Mouse (Mus musculus): ENCODE measurements around the gene Alpk3. TPM values are rescaled to one million over a fixed set of nuclear protein-coding genes. Genes with fewer than 3 reads are reported as not detected.

Gene Alpk3
- total RNA-seq, 1 experiment = 3.3 TPM

DNA sequence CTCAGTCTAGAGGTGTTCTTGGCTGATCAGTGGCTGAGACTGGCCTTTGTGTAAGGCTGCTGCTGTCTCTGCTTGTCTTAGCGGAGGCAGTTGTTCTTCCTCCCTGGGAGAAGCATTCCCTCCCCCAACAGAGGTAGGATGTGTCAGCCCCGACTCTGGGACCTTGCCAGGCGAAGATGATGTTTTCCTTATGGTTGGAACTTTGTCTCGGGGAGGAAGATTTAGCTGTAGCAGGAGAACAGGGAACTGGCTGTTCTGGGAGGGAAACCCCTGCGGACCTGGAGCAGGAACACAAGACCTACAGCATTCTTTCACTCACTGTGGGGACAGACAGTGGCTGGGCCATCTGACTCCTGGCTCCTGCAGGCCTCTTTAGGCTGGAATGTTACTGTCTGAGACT lies 15.1 kb downstream of the Alpk3 start:
- Histone ChIP-seq H3K36me3 (ENCODE audit: control insufficient read depth, insufficient read depth, low read length, poor library complexity, severe bottlenecking) (no peaks in the 10 kb centered on the region), H3K9ac (ENCODE audit: insufficient read depth, low read depth, low read length, poor library complexity, severe bottlenecking) (no peak overlapping the region), H3K4me1 (ENCODE audit: control insufficient read depth in 2 of 2, insufficient read depth in 2 of 2, low read length in 2 of 2, poor library complexity in 1 of 2) (peaks cover 0 to 12% of the 10 kb centered on the region in 2 experiments; a peak in 1 of 4 replicates), H3K27ac (ENCODE audit: insufficient read depth, low read depth, low read length, poor library complexity, severe bottlenecking) (no peak overlapping the region), H3K9me3 (ENCODE audit: control insufficient read depth, insufficient read depth, low read depth, low read length) (no peaks in the 10 kb centered on the region), H3K4me3 (ENCODE audit: insufficient read depth in 1 of 2, low read depth in 1 of 2, low read length in 2 of 2, poor library complexity in 1 of 2, severe bottlenecking in 1 of 2) (no peak overlapping the region)
- in situ Hi-C loops (cut with MboI; ENCODE audit: low sequenced_read_pairs in 2 of 2, unreplicated experiment in 2 of 2) = no loop called here
- TF ChIP-seq MAFK (IDR thresholded peaks at IDR 0.05; ENCODE audit: insufficient read depth, low read depth, low read length) = no peak
- TF ChIP-seq ZNF384 (IDR thresholded peaks at IDR 0.05; ENCODE audit: low read depth, low read length) = no peak
- no peak for TF ChIP-seq HCFC1 (IDR thresholded peaks at IDR 0.05; ENCODE audit: borderline replicate concordance, insufficient read depth, low read length)
- no peak for TF ChIP-seq ZC3H11A (IDR thresholded peaks at IDR 0.05; ENCODE audit: borderline replicate concordance, low read depth, low read length)
- TF ChIP-seq CHD2 (IDR thresholded peaks at IDR 0.05; ENCODE audit: low read depth, low read length) = no peak
- DNase-seq (ENCODE audit: low read depth, low spot score) = no peak

DNA sequence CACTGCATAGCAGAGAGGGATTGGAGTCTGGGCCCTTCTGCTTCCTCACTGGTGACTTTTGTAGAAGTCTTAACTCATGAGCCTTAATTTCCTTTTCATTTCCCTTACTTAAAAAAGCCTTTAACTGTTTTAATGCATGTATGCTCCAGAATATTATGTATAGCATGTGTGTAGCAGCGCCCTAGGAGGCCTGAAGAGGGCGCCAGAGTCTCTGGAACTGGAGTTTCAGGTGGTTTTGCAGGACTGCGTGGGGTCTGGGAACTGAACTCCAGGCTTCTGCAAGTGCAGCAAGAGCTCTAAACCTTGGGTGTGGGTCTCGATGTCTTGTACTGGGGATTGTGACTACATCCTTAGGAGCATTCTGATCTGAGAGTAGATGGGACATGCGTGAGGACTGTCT lies 15.9 kb downstream of the Alpk3 start:
- TF ChIP-seq CHD2 (IDR thresholded peaks at IDR 0.05; ENCODE audit: low read depth, low read length) = no peak
- peak; percentile 40; the same call in 1 of the 2 replicates for TF ChIP-seq ZC3H11A (IDR thresholded peaks at IDR 0.05; ENCODE audit: borderline replicate concordance, low read depth, low read length)
- no peak for TF ChIP-seq HCFC1 (IDR thresholded peaks at IDR 0.05; ENCODE audit: borderline replicate concordance, insufficient read depth, low read length)
- TF ChIP-seq MAFK (IDR thresholded peaks at IDR 0.05; ENCODE audit: insufficient read depth, low read depth, low read length) = no peak
- H3K27ac ChIP-seq (ENCODE audit: insufficient read depth, low read depth, low read length, poor library complexity, severe bottlenecking) = no peak overlapping the region
- H3K4me3 ChIP-seq (ENCODE audit: insufficient read depth in 1 of 2, low read depth in 1 of 2, low read length in 2 of 2, poor library complexity in 1 of 2, severe bottlenecking in 1 of 2) = no peak overlapping the region
- H3K36me3 ChIP-seq (ENCODE audit: control insufficient read depth, insufficient read depth, low read length, poor library complexity, severe bottlenecking) = no peaks in the 10 kb centered on the region
- no peak for DNase-seq (ENCODE audit: low read depth, low spot score)
- in situ Hi-C loops (cut with MboI; ENCODE audit: low sequenced_read_pairs in 2 of 2, unreplicated experiment in 2 of 2) = no loop called here
- H3K9ac ChIP-seq (ENCODE audit: insufficient read depth, low read depth, low read length, poor library complexity, severe bottlenecking) = no peak overlapping the region
- H3K4me1 ChIP-seq (ENCODE audit: control insufficient read depth in 2 of 2, insufficient read depth in 2 of 2, low read length in 2 of 2, poor library complexity in 1 of 2) = peaks cover 0 to 12% of the 10 kb centered on the region in 2 experiments; a peak in 1 of 4 replicates
- no peaks in the 10 kb centered on the region for H3K9me3 ChIP-seq (ENCODE audit: control insufficient read depth, insufficient read depth, low read depth, low read length)

DNA sequence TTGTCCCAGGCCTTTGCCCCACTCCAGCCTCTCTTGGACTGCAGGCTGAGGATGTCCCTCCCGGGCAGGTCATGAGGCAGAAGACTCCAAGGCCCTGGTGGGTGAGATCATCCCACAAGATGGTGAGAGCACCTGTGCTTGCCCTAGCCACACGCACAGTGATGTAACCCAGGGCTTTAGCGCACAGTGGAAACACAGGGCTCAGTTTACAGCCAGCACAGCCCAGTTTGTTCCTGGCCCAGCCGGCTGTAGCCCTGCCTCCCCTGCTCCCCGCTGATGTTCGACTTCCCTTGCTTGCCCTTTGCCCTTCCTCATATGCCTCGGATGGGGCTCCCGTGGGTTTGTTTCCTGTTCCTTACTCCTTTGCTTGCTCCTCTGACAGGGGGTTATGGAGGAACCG lies 17.1 kb downstream of the Alpk3 start:
- DNase-seq (ENCODE audit: low read depth, low spot score) = no peak
- no peaks in the 10 kb centered on the region for H3K9me3 ChIP-seq (ENCODE audit: control insufficient read depth, insufficient read depth, low read depth, low read length)
- no peak overlapping the region for H3K27ac ChIP-seq (ENCODE audit: insufficient read depth, low read depth, low read length, poor library complexity, severe bottlenecking)
- H3K36me3 ChIP-seq (ENCODE audit: control insufficient read depth, insufficient read depth, low read length, poor library complexity, severe bottlenecking) = no peaks in the 10 kb centered on the region
- in situ Hi-C loops (cut with MboI; ENCODE audit: low sequenced_read_pairs in 2 of 2, unreplicated experiment in 2 of 2) = no loop called here
- TF ChIP-seq ZNF384 (IDR thresholded peaks at IDR 0.05; ENCODE audit: low read depth, low read length) = no peak
- no peak for TF ChIP-seq HCFC1 (IDR thresholded peaks at IDR 0.05; ENCODE audit: borderline replicate concordance, insufficient read depth, low read length)
- no peak for TF ChIP-seq ZC3H11A (IDR thresholded peaks at IDR 0.05; ENCODE audit: borderline replicate concordance, low read depth, low read length)
- TF ChIP-seq MAFK (IDR thresholded peaks at IDR 0.05; ENCODE audit: insufficient read depth, low read depth, low read length) = no peak
- peak overlapping the region; percentile 40; the same call in 1 of the 2 replicates for H3K9ac ChIP-seq (ENCODE audit: insufficient read depth, low read depth, low read length, poor library complexity, severe bottlenecking)
- peaks cover 0 to 12% of the 10 kb centered on the region in 2 experiments; a peak in 1 of 4 replicates for H3K4me1 ChIP-seq (ENCODE audit: control insufficient read depth in 2 of 2, insufficient read depth in 2 of 2, low read length in 2 of 2, poor library complexity in 1 of 2)
- H3K4me3 ChIP-seq (ENCODE audit: insufficient read depth in 1 of 2, low read depth in 1 of 2, low read length in 2 of 2, poor library complexity in 1 of 2, severe bottlenecking in 1 of 2) = no peak overlapping the region; a peak in 1 of 4 replicates

DNA sequence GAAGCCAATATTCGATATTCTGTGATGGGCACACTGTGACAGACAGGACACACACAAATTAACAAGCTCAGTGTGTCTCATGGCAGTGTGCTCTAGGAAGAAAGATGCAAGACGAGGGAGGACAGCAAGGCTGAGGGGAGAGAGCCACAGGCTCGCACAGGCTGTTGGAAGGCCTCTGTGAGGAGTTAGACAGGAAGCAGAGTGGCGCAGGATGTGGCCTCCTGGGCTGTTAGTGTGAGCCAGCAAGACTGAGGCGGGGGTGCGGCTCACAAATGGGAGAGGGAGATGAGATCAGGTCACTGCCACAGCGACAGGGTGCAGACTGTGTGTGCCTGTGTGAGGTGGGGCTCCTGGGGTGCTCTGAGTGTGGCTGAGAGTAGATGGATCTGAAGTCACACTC lies 17.9 kb downstream of the Alpk3 start:
- no peak overlapping the region for H3K27ac ChIP-seq (ENCODE audit: insufficient read depth, low read depth, low read length, poor library complexity, severe bottlenecking)
- H3K9me3 ChIP-seq (ENCODE audit: control insufficient read depth, insufficient read depth, low read depth, low read length) = no peaks in the 10 kb centered on the region
- H3K9ac ChIP-seq (ENCODE audit: insufficient read depth, low read depth, low read length, poor library complexity, severe bottlenecking) = no peak overlapping the region
- no peaks in the 10 kb centered on the region for H3K36me3 ChIP-seq (ENCODE audit: control insufficient read depth, insufficient read depth, low read length, poor library complexity, severe bottlenecking)
- no peak for DNase-seq (ENCODE audit: low read depth, low spot score)
- peaks cover 0 to 12% of the 10 kb centered on the region in 2 experiments; a peak in 1 of 4 replicates for H3K4me1 ChIP-seq (ENCODE audit: control insufficient read depth in 2 of 2, insufficient read depth in 2 of 2, low read length in 2 of 2, poor library complexity in 1 of 2)
- TF ChIP-seq ZC3H11A (IDR thresholded peaks at IDR 0.05; ENCODE audit: borderline replicate concordance, low read depth, low read length) = no peak
- no peak for TF ChIP-seq CHD2 (IDR thresholded peaks at IDR 0.05; ENCODE audit: low read depth, low read length)
- TF ChIP-seq HCFC1 (IDR thresholded peaks at IDR 0.05; ENCODE audit: borderline replicate concordance, insufficient read depth, low read length) = no peak
- TF ChIP-seq MAFK (IDR thresholded peaks at IDR 0.05; ENCODE audit: insufficient read depth, low read depth, low read length) = no peak
- in situ Hi-C loops (cut with MboI; ENCODE audit: low sequenced_read_pairs in 2 of 2, unreplicated experiment in 2 of 2) = no loop called here
- no peak overlapping the region for H3K4me3 ChIP-seq (ENCODE audit: insufficient read depth in 1 of 2, low read depth in 1 of 2, low read length in 2 of 2, poor library complexity in 1 of 2, severe bottlenecking in 1 of 2)

DNA sequence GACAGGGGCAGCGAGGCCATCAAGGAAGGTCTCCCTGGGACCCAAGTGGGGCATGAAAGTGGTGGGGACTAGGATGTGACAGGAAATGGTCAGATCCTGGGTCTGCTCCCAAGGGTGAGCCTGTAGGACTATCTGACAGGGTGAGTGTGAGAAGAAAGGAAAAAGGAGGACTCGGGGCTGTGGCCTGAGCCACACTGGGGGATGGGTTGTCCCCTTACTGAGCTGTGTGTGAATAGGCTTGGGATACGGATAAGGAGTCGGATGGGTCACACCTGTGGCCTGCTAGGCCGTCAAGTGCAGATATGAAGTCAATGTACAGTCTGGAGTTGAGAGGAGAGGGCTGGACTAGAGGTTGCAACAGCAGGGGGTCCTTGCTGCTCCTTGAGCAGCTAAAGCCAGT lies 18.3 kb downstream of the Alpk3 start:
- Histone ChIP-seq H3K9me3 (ENCODE audit: control insufficient read depth, insufficient read depth, low read depth, low read length) (no peaks in the 10 kb centered on the region), H3K4me1 (ENCODE audit: control insufficient read depth in 2 of 2, insufficient read depth in 2 of 2, low read length in 2 of 2, poor library complexity in 1 of 2) (peaks cover 0 to 12% of the 10 kb centered on the region in 2 experiments; a peak in 1 of 4 replicates), H3K27ac (ENCODE audit: insufficient read depth, low read depth, low read length, poor library complexity, severe bottlenecking) (no peak overlapping the region), H3K4me3 (ENCODE audit: insufficient read depth in 1 of 2, low read depth in 1 of 2, low read length in 2 of 2, poor library complexity in 1 of 2, severe bottlenecking in 1 of 2) (no peak overlapping the region), H3K36me3 (ENCODE audit: control insufficient read depth, insufficient read depth, low read length, poor library complexity, severe bottlenecking) (no peaks in the 10 kb centered on the region), H3K9ac (ENCODE audit: insufficient read depth, low read depth, low read length, poor library complexity, severe bottlenecking) (no peak overlapping the region)
- DNase-seq (ENCODE audit: low read depth, low spot score) = no peak
- in situ Hi-C loops (cut with MboI; ENCODE audit: low sequenced_read_pairs in 2 of 2, unreplicated experiment in 2 of 2) = no loop called here
- TF ChIP-seq CHD2 (IDR thresholded peaks at IDR 0.05; ENCODE audit: low read depth, low read length) (no peak), MAFK (IDR thresholded peaks at IDR 0.05; ENCODE audit: insufficient read depth, low read depth, low read length) (no peak), HCFC1 (IDR thresholded peaks at IDR 0.05; ENCODE audit: borderline replicate concordance, insufficient read depth, low read length) (no peak), ZC3H11A (IDR thresholded peaks at IDR 0.05; ENCODE audit: borderline replicate concordance, low read depth, low read length) (no peak), ZNF384 (IDR thresholded peaks at IDR 0.05; ENCODE audit: low read depth, low read length) (no peak)

All from ES-E14 (cell line).